Mouse (Mus musculus) liver, adult 2 months (tissue): Measurements from ENCODE around the gene Oser1. TPM values are rescaled to one million over a fixed set of nuclear protein-coding genes. Genes with fewer than 3 reads are reported as not detected.
"Not testable (repeated sequence)": the region's sequence is repeated elsewhere in the genome, so short reads cannot be mapped to it uniquely, and the experiment has no call there.

ENCODE experiments used
- DNase-seq: peaks from one replicate; pipeline ENCODE4 v3.0.0-alpha.2; 2011; ENCODE audit warnings: low read depth, low spot score; ENCODE audit errors: extremely low read depth
- H3K27ac ChIP-seq: fragments of 200-500 bp; replicated peaks from 2 replicates; pipeline ENCODE4 v1.5.1; 2012; ENCODE audit warnings: low read depth, mild to moderate bottlenecking, control low read depth, inconsistent platforms, low read length; ENCODE audit not compliant: insufficient read depth
- H3K27me3 ChIP-seq: fragments of 200-500 bp; 2 replicates; pipeline ENCODE4 v1.6.1; 2012; ENCODE audit warnings: mild to moderate bottlenecking, moderate library complexity, low read length, inconsistent platforms; ENCODE audit not compliant: control insufficient read depth, insufficient read depth
- H3K36me3 ChIP-seq: fragments of 200-500 bp; 2 replicates; pipeline ENCODE4 v1.6.1; 2012; ENCODE audit warnings: low read length, inconsistent platforms; ENCODE audit not compliant: control insufficient read depth, insufficient read depth
- H3K4me1 ChIP-seq: fragments of 200-500 bp; 2 replicates; pipeline ENCODE4 v1.6.1; 2011; ENCODE audit warnings: low read length; ENCODE audit not compliant: control insufficient read depth, insufficient read depth
- H3K4me3 ChIP-seq: fragments of 200-500 bp; 2 replicates; pipeline ENCODE4 v1.5.1; 2011; ENCODE audit warnings: low read depth, mild to moderate bottlenecking, control low read depth, low read length, moderate library complexity; ENCODE audit not compliant: insufficient read depth
- H3K79me2 ChIP-seq: fragments of 200-500 bp; 2 replicates; pipeline ENCODE4 v1.6.1; 2012; ENCODE audit warnings: inconsistent platforms, mild to moderate bottlenecking, low read length, moderate library complexity; ENCODE audit not compliant: control insufficient read depth, insufficient read depth
- H3K9ac ChIP-seq: fragments of 200-500 bp; 2 replicates; pipeline ENCODE4 v1.6.1; 2012; ENCODE audit warnings: low read depth, mild to moderate bottlenecking, control low read depth, inconsistent platforms, low read length
- CTCF ChIP-seq: fragments of 200-500 bp; IDR thresholded peaks from 2 replicates; pipeline ENCODE4 v1.5.1; 2011; ENCODE audit warnings: low read depth, low read length, control low read depth
- POLR2A ChIP-seq: fragments of 200-500 bp; IDR thresholded peaks from 2 replicates; pipeline ENCODE4 v1.6.1; 2011; ENCODE audit warnings: low read length, control low read depth; ENCODE audit not compliant: insufficient read depth; ENCODE audit errors: extremely low read depth
- WGBS: fragments of 180-500 bp; shearing (Covaris S2); methylation state at CpG from one replicate; pipeline ENCODE4 v1.1.7; 2018; 5-methylcytosine and 5-hydroxymethylcytosine counted together
- polyA plus RNA-seq: library from polyadenylated mRNA; depleted of rRNA; stranded (reverse); fragments of >200 nt; gene quantifications from 2 replicates; pipeline ENCODE4 v1.2.3, GENCODE M21; 2012
- total RNA-seq: library from RNA; depleted of rRNA; stranded (reverse); fragments of >200 nt; gene quantifications from 2 replicates; pipeline ENCODE4 v1.2.3, GENCODE M21; 2014

The Oser1 gene
- total and polyA plus RNA-seq, 2 experiments = 8.0 to 21.9 TPM

- Histone ChIP-seq H3K27me3 (no peaks in the 10 kb centered on the region), H3K27ac (no peak overlapping the region), H3K9ac (no peak overlapping the region), H3K4me1 (peaks cover 2% of the 10 kb centered on the region; the same call in 1 of the 2 replicates), H3K79me2 (no peaks in the 10 kb centered on the region), H3K36me3 (peaks cover under 1% of the 10 kb centered on the region; the same call in 1 of the 2 replicates), H3K4me3 (no peak overlapping the region)
- TF ChIP-seq POLR2A = no peak
- no peak for TF ChIP-seq CTCF
- 77% methylated on average over 11 of the region's 11 CpGs for WGBS
- no peak for DNase-seq
These were observed 38.3 kb upstream of the Oser1 start for GRCm38 (mm10) chr2:163462801-163463200.

- Histone ChIP-seq H3K27ac (no peak overlapping the region), H3K36me3 (no peaks in the 10 kb centered on the region), H3K9ac (no peak overlapping the region), H3K27me3 (no peaks in the 10 kb centered on the region), H3K79me2 (no peaks in the 10 kb centered on the region), H3K4me1 (peaks cover 2% of the 10 kb centered on the region; the same call in 1 of the 2 replicates), H3K4me3 (no peak overlapping the region)
- DNase-seq = no peak
- WGBS = 68% methylated on average over 5 of the region's 5 CpGs
- TF ChIP-seq POLR2A = no peak
- TF ChIP-seq CTCF = no peak
These were observed 37.9 kb upstream of the Oser1 start for GRCm38 (mm10) chr2:163462386-163462785.

- DNase-seq, H3K4me1 ChIP-seq, H3K27ac ChIP-seq, H3K36me3 ChIP-seq, H3K4me3 ChIP-seq, H3K27me3 ChIP-seq, H3K79me2 ChIP-seq, H3K9ac ChIP-seq: not testable (repeated sequence)
- 93% methylated on average over 9 of the region's 9 CpGs for WGBS
These were observed 36.8 kb upstream of the Oser1 start for GRCm38 (mm10) chr2:163461307-163461706.

GRCm38 (mm10) chr2:163460622-163461021, 36.1 kb upstream of the Oser1 start:
- Histone ChIP-seq H3K9ac (no peak overlapping the region), H3K4me3 (no peak overlapping the region), H3K79me2 (no peaks in the 10 kb centered on the region), H3K27me3 (no peaks in the 10 kb centered on the region), H3K36me3 (no peaks in the 10 kb centered on the region), H3K4me1 (peaks cover 2% of the 10 kb centered on the region; the same call in 1 of the 2 replicates), H3K27ac (no peak overlapping the region)
- WGBS = 89% methylated on average over 8 of the region's 8 CpGs
- no peak for DNase-seq
- TF ChIP-seq CTCF = no peak
- no peak for TF ChIP-seq POLR2A

- Histone ChIP-seq H3K27me3 (no peaks in the 10 kb centered on the region), H3K27ac (no peak overlapping the region), H3K4me1 (no peaks in the 10 kb centered on the region), H3K36me3 (no peaks in the 10 kb centered on the region), H3K79me2 (no peaks in the 10 kb centered on the region), H3K9ac (no peak overlapping the region), H3K4me3 (no peak overlapping the region)
- DNase-seq = no peak
- TF ChIP-seq CTCF = no peak
- TF ChIP-seq POLR2A = no peak
- 37% methylated on average over 10 of the region's 10 CpGs for WGBS
These were observed 34.9 kb upstream of the Oser1 start for GRCm38 (mm10) chr2:163459380-163459779.

GRCm38 (mm10) chr2:163458539-163459265, 34.2 kb upstream of the Oser1 start:
- WGBS = 35% methylated on average over 27 of the region's 27 CpGs
- H3K27ac ChIP-seq = no peak overlapping the region

More at GRCm38 (mm10) chr2:163458539-163459265, 34.2 kb upstream of the Oser1 start:
- DNase-seq = no peak
- H3K36me3 ChIP-seq = no peaks in the 10 kb centered on the region
- no peaks in the 10 kb centered on the region for H3K79me2 ChIP-seq
- no peaks in the 10 kb centered on the region for H3K4me1 ChIP-seq
- no peaks in the 10 kb centered on the region for H3K27me3 ChIP-seq
- no peak overlapping the region for H3K9ac ChIP-seq
- H3K4me3 ChIP-seq = no peak overlapping the region
- no peak for TF ChIP-seq POLR2A
- no peak for TF ChIP-seq CTCF
